Mouse (Mus musculus) stomach, embryonic 15.5 days (tissue): ENCODE measurements around the gene Rbp1. TPM values are rescaled to one million over a fixed set of nuclear protein-coding genes. Genes with fewer than 3 reads are reported as not detected.

Experiments
- ATAC-seq: fragments of 200-750 bp; cut with Nextera tagmentation; 2 replicates; pipeline ENCODE4 v1.8.0; 2017; ENCODE audit warnings: low read depth, moderate number of reproducible peaks, moderate TSS enrichment; ENCODE audit not compliant: insufficient read depth, low FRiP score
- H3K27ac ChIP-seq: fragments of 300-500 bp; sonication (generic); 2 replicates; pipeline ENCODE4 v1.5.1; 2015; ENCODE audit warnings: mild to moderate bottlenecking, inconsistent platforms
- H3K27me3 ChIP-seq: fragments of 300-500 bp; sonication (generic); replicated peaks from 2 replicates; pipeline ENCODE4 v1.6.1; 2015; ENCODE audit warnings: inconsistent platforms
- H3K36me3 ChIP-seq: fragments of 300-500 bp; sonication (generic); 2 replicates; pipeline ENCODE4 v1.6.1; 2015; ENCODE audit warnings: inconsistent platforms
- H3K4me1 ChIP-seq: fragments of 300-500 bp; sonication (generic); 2 replicates; pipeline ENCODE4 v1.6.1; 2015; ENCODE audit warnings: inconsistent platforms
- H3K4me2 ChIP-seq: fragments of 300-500 bp; sonication (generic); 2 replicates; pipeline ENCODE4 v1.6.1; 2015; ENCODE audit warnings: mild to moderate bottlenecking, inconsistent platforms
- H3K4me3 ChIP-seq: fragments of 300-500 bp; sonication (generic); replicated peaks from 2 replicates; pipeline ENCODE4 v1.5.1; 2015; ENCODE audit warnings: inconsistent platforms
- H3K9ac ChIP-seq: fragments of 300-500 bp; sonication (generic); 2 replicates; pipeline ENCODE4 v1.6.1; 2015; ENCODE audit warnings: inconsistent platforms
- H3K9me3 ChIP-seq: fragments of 300-500 bp; sonication (generic); 2 replicates; pipeline ENCODE4 v1.6.1; 2016; ENCODE audit warnings: inconsistent platforms
- WGBS: fragments of 180-500 bp; shearing (Covaris S2); methylation state at CpG from one replicate; pipeline ENCODE4 v1.1.7; 2015; 5-methylcytosine and 5-hydroxymethylcytosine counted together
- polyA plus RNA-seq: library from polyadenylated mRNA; unstranded; fragments of >200 nt; fragmentation: Nextera tagmentation; extraction: Ambion mirVana; gene quantifications from 2 replicates; pipeline ENCODE4 v1.2.1, GENCODE M21; 2015

The Rbp1 gene
- polyA plus RNA-seq, 1 experiment from 2014 or later = 79.9 TPM

- H3K4me1 ChIP-seq = no peaks in the 10 kb centered on the region
- no peak overlapping the region for H3K27ac ChIP-seq
- H3K9me3 ChIP-seq = no peaks in the 10 kb centered on the region
- H3K4me3 ChIP-seq = no peak overlapping the region
- 79% methylated on average over 5 of the region's 5 CpGs for WGBS
- no peak overlapping the region for H3K9ac ChIP-seq
- no peaks in the 10 kb centered on the region for H3K27me3 ChIP-seq
- ATAC-seq = no peak
- H3K36me3 ChIP-seq = no peaks in the 10 kb centered on the region
- no peak overlapping the region for H3K4me2 ChIP-seq
These were observed 21.1 kb upstream of the Rbp1 start for GRCm38 (mm10) chr9:98401611-98402010.

- no peak overlapping the region for H3K27ac ChIP-seq
- no peak for ATAC-seq
- H3K9ac ChIP-seq = no peak overlapping the region
- H3K36me3 ChIP-seq = no peaks in the 10 kb centered on the region
- H3K4me1 ChIP-seq = 0 out of 2 replicates have a peak, but pooled peaks cover 3% of the 10 kb centered on the region
- H3K27me3 ChIP-seq = no peaks in the 10 kb centered on the region
- H3K4me2 ChIP-seq = no peak overlapping the region
- H3K4me3 ChIP-seq = no peak overlapping the region
- WGBS = 66% methylated on average over 12 of the region's 12 CpGs
- H3K9me3 ChIP-seq = no peaks in the 10 kb centered on the region
These were observed 15.0 kb upstream of the Rbp1 start for GRCm38 (mm10) chr9:98407771-98408170.

- Histone ChIP-seq H3K9ac (no peak overlapping the region), H3K4me1 (0 out of 2 replicates have a peak, but pooled peaks cover 3% of the 10 kb centered on the region), H3K4me2 (no peak overlapping the region), H3K36me3 (no peaks in the 10 kb centered on the region), H3K4me3 (no peak overlapping the region), H3K9me3 (no peaks in the 10 kb centered on the region), H3K27ac (no peak overlapping the region), H3K27me3 (no peaks in the 10 kb centered on the region)
- peak; percentile 31; the same call in 1 of the 2 replicates for ATAC-seq
- 41% methylated on average over 3 of the region's 3 CpGs for WGBS
These were observed 13.6 kb upstream of the Rbp1 start for GRCm38 (mm10) chr9:98409137-98409536.

- Histone ChIP-seq H3K27me3 (no peaks in the 10 kb centered on the region), H3K27ac (no peak overlapping the region), H3K4me1 (no peaks in the 10 kb centered on the region), H3K9me3 (no peaks in the 10 kb centered on the region), H3K9ac (no peak overlapping the region), H3K4me2 (no peak overlapping the region), H3K4me3 (no peak overlapping the region), H3K36me3 (no peaks in the 10 kb centered on the region)
- 80% methylated on average over 4 of the region's 4 CpGs for WGBS
- ATAC-seq = no peak
These were observed 7.3 kb upstream of the Rbp1 start for GRCm38 (mm10) chr9:98415427-98415826.

- Histone ChIP-seq H3K36me3 (no peaks in the 10 kb centered on the region), H3K9ac (no peak overlapping the region), H3K4me2 (no peak overlapping the region), H3K9me3 (no peaks in the 10 kb centered on the region), H3K27me3 (no peaks in the 10 kb centered on the region), H3K27ac (no peak overlapping the region), H3K4me3 (no peak overlapping the region), H3K4me1 (no peaks in the 10 kb centered on the region)
- 42% methylated on average over 7 of the region's 7 CpGs for WGBS
- ATAC-seq = 0 out of 2 replicates have a peak, but pooled peaks have one; percentile 9
These were observed 4.8 kb upstream of the Rbp1 start for GRCm38 (mm10) chr9:98417919-98418318.

GRCm38 (mm10) chr9:98418346-98418745 is 4.4 kb upstream of the Rbp1 start:
- H3K4me2 ChIP-seq = no peak overlapping the region
- ATAC-seq = 0 out of 2 replicates have a peak, but pooled peaks have one; percentile 15
- 82% methylated on average over 3 of the region's 3 CpGs for WGBS
- H3K9ac ChIP-seq = no peak overlapping the region
- no peaks in the 10 kb centered on the region for H3K27me3 ChIP-seq
- H3K36me3 ChIP-seq = no peaks in the 10 kb centered on the region
- H3K4me1 ChIP-seq = no peaks in the 10 kb centered on the region
- no peak overlapping the region for H3K27ac ChIP-seq
- H3K4me3 ChIP-seq = no peak overlapping the region
- H3K9me3 ChIP-seq = no peaks in the 10 kb centered on the region

- Histone ChIP-seq H3K4me1 (peaks cover 4% of the 10 kb centered on the region; the same call in 1 of the 2 replicates), H3K27me3 (no peaks in the 10 kb centered on the region), H3K4me2 (no peak overlapping the region), H3K9ac (no peak overlapping the region), H3K27ac (no peak overlapping the region), H3K4me3 (no peak overlapping the region), H3K9me3 (no peaks in the 10 kb centered on the region), H3K36me3 (no peaks in the 10 kb centered on the region)
- ATAC-seq = no peak
- WGBS = 50% methylated on average over 1 of the region's 1 CpGs
These were observed 2.1 kb upstream of the Rbp1 start for GRCm38 (mm10) chr9:98420666-98421065.

GRCm38 (mm10) chr9:98421903-98422302 is 858 bp upstream of the Rbp1 start:
- 61% methylated on average over 3 of the region's 3 CpGs for WGBS
- Histone ChIP-seq H3K4me2 (no peak overlapping the region), H3K4me3 (no peak overlapping the region), H3K27ac (no peak overlapping the region), H3K9me3 (no peaks in the 10 kb centered on the region), H3K27me3 (no peaks in the 10 kb centered on the region), H3K4me1 (peaks cover 9% of the 10 kb centered on the region; the same call in 1 of the 2 replicates), H3K36me3 (no peaks in the 10 kb centered on the region), H3K9ac (no peak overlapping the region)
- no peak for ATAC-seq

- no peak for ATAC-seq
- Histone ChIP-seq H3K4me2 (peak overlapping the region; percentile 89; the same call in 1 of the 2 replicates), H3K9me3 (no peaks in the 10 kb centered on the region), H3K4me1 (peaks cover 19% of the 10 kb centered on the region), H3K27me3 (no peaks in the 10 kb centered on the region), H3K9ac (no peak overlapping the region), H3K27ac (no peak overlapping the region), H3K36me3 (no peaks in the 10 kb centered on the region), H3K4me3 (no peak overlapping the region)
- WGBS = 18% methylated on average over 4 of the region's 4 CpGs
These were observed 930 bp downstream of the Rbp1 start for GRCm38 (mm10) chr9:98423691-98424090.

GRCm38 (mm10) chr9:98424291-98424690 is 1.5 kb downstream of the Rbp1 start:
- ATAC-seq = no peak
- peak overlapping the region; percentile 89 for H3K4me2 ChIP-seq
- peak overlapping the region; percentile 66 for H3K4me3 ChIP-seq
- peaks cover 25% of the 10 kb centered on the region for H3K4me1 ChIP-seq
- no peak overlapping the region; the same call in 1 of the 2 replicates for H3K9ac ChIP-seq
- H3K9me3 ChIP-seq = no peaks in the 10 kb centered on the region
- peak overlapping the region; percentile 26; the same call in 1 of the 2 replicates for H3K27ac ChIP-seq
- no peaks in the 10 kb centered on the region for H3K36me3 ChIP-seq
- no peaks in the 10 kb centered on the region for H3K27me3 ChIP-seq
- 7% methylated on average over 8 of the region's 8 CpGs for WGBS

- peak; percentile 76 for ATAC-seq
- Histone ChIP-seq H3K4me3 (peak overlapping the region; percentile 66), H3K4me2 (peak overlapping the region; percentile 89), H3K9ac (peak overlapping the region; percentile 61), H3K27me3 (no peaks in the 10 kb centered on the region), H3K9me3 (no peaks in the 10 kb centered on the region), H3K4me1 (peaks cover 29% of the 10 kb centered on the region), H3K27ac (peak overlapping the region; percentile 55; the same call in 1 of the 2 replicates), H3K36me3 (no peaks in the 10 kb centered on the region)
- WGBS = under 1% methylated on average over 42 of the region's 42 CpGs
These were observed 2.0 kb downstream of the Rbp1 start for GRCm38 (mm10) chr9:98424725-98425210.

GRCm38 (mm10) chr9:98425351-98425880 is 2.7 kb downstream of the Rbp1 start:
- 5% methylated on average over 19 of the region's 19 CpGs for WGBS
- peak overlapping the region; percentile 31; the same call in 1 of the 2 replicates for H3K27ac ChIP-seq
- H3K4me3 ChIP-seq = peak overlapping the region; percentile 66

More at GRCm38 (mm10) chr9:98425351-98425880, 2.7 kb downstream of the Rbp1 start:
- Histone ChIP-seq H3K9ac (peak overlapping the region; percentile 61; the same call in 1 of the 2 replicates), H3K4me2 (peak overlapping the region; percentile 89), H3K27me3 (no peaks in the 10 kb centered on the region), H3K4me1 (peaks cover 32% of the 10 kb centered on the region), H3K36me3 (no peaks in the 10 kb centered on the region), H3K9me3 (no peaks in the 10 kb centered on the region)
- ATAC-seq = no peak
